Mouse (Mus musculus) neural tube, embryonic 13.5 days (tissue): ENCODE results near the gene Tmprss11a. TPM values are rescaled to one million over a fixed set of nuclear protein-coding genes. Genes with fewer than 3 reads are reported as not detected.

Experiments
- ATAC-seq: fragments of 200-750 bp; cut with Nextera tagmentation; 2 replicates; pipeline ENCODE4 v1.8.0; 2017; ENCODE audit warnings: low read depth, mild to moderate bottlenecking, moderate TSS enrichment, moderate library complexity
- H3K27ac ChIP-seq: fragments of 300-500 bp; sonication (generic); replicated peaks from 2 replicates; pipeline ENCODE4 v1.5.1; 2015; ENCODE audit warnings: moderate library complexity, mild to moderate bottlenecking, inconsistent platforms
- H3K27me3 ChIP-seq: fragments of 300-500 bp; sonication (generic); 2 replicates; pipeline ENCODE4 v1.6.1; 2015; ENCODE audit warnings: mild to moderate bottlenecking, inconsistent platforms
- H3K36me3 ChIP-seq: fragments of 300-500 bp; sonication (generic); 2 replicates; pipeline ENCODE4 v1.6.1; 2015; ENCODE audit warnings: mild to moderate bottlenecking, inconsistent platforms
- H3K4me1 ChIP-seq: fragments of 300-500 bp; sonication (generic); replicated peaks from 2 replicates; pipeline ENCODE4 v1.6.1; 2015; ENCODE audit warnings: inconsistent platforms
- H3K4me2 ChIP-seq: fragments of 300-500 bp; sonication (generic); 2 replicates; pipeline ENCODE4 v1.6.1; 2015; ENCODE audit warnings: inconsistent platforms, mild to moderate bottlenecking, moderate library complexity
- H3K4me3 ChIP-seq: fragments of 300-500 bp; sonication (generic); 2 replicates; pipeline ENCODE4 v1.5.1; 2015; ENCODE audit warnings: mild to moderate bottlenecking, inconsistent platforms
- H3K9ac ChIP-seq: fragments of 300-500 bp; sonication (generic); 2 replicates; pipeline ENCODE4 v1.6.1; 2015; ENCODE audit warnings: moderate library complexity, mild to moderate bottlenecking, inconsistent platforms
- H3K9me3 ChIP-seq: fragments of 300-500 bp; sonication (generic); 2 replicates; pipeline ENCODE4 v1.6.1; 2016; ENCODE audit warnings: inconsistent platforms
- WGBS: fragments of 180-500 bp; shearing (Covaris S2); methylation state at CpG from one replicate; pipeline ENCODE4 v1.1.7; 2015; 5-methylcytosine and 5-hydroxymethylcytosine counted together
- polyA plus RNA-seq: library from polyadenylated mRNA; unstranded; fragments of >200 nt; fragmentation: Nextera tagmentation; extraction: Ambion mirVana; gene quantifications from 2 replicates; pipeline ENCODE4 v1.2.1, GENCODE M21; 2015

Tmprss11a gene
- polyA plus RNA-seq, 1 experiment from 2014 or later = not detected

- no peak for ATAC-seq
- H3K9ac ChIP-seq = no peak overlapping the region
- H3K4me3 ChIP-seq = no peak overlapping the region
- no peaks in the 10 kb centered on the region for H3K36me3 ChIP-seq
- WGBS = 70% methylated on average over 7 of the region's 7 CpGs
- H3K27ac ChIP-seq = no peak overlapping the region
- no peaks in the 10 kb centered on the region for H3K4me1 ChIP-seq
- no peaks in the 10 kb centered on the region for H3K27me3 ChIP-seq
- H3K4me2 ChIP-seq = no peak overlapping the region
- H3K9me3 ChIP-seq = no peaks in the 10 kb centered on the region
Observed at GRCm38 (mm10) chr5:86414280-86414679, 54.5 kb downstream of the Tmprss11a start.

- 39% methylated on average over 3 of the region's 3 CpGs for WGBS
- Histone ChIP-seq H3K36me3 (no peaks in the 10 kb centered on the region), H3K4me1 (no peaks in the 10 kb centered on the region), H3K4me2 (no peak overlapping the region), H3K27ac (no peak overlapping the region), H3K9me3 (no peaks in the 10 kb centered on the region), H3K9ac (no peak overlapping the region), H3K4me3 (no peak overlapping the region), H3K27me3 (no peaks in the 10 kb centered on the region)
- ATAC-seq = no peak
Observed at GRCm38 (mm10) chr5:86410815-86411214, 58.0 kb downstream of the Tmprss11a start.

- H3K4me1 ChIP-seq = no peaks in the 10 kb centered on the region
- H3K9me3 ChIP-seq = no peaks in the 10 kb centered on the region
- H3K36me3 ChIP-seq = no peaks in the 10 kb centered on the region
- no peak overlapping the region for H3K27ac ChIP-seq
- no peak overlapping the region for H3K9ac ChIP-seq
- no peak overlapping the region for H3K4me3 ChIP-seq
- WGBS = 76% methylated on average over 2 of the region's 2 CpGs
- H3K27me3 ChIP-seq = no peaks in the 10 kb centered on the region
- ATAC-seq = no peak
- H3K4me2 ChIP-seq = no peak overlapping the region
Observed at GRCm38 (mm10) chr5:86407941-86408340, 60.8 kb downstream of the Tmprss11a start.

- Histone ChIP-seq H3K9me3 (no peaks in the 10 kb centered on the region), H3K4me2 (no peak overlapping the region), H3K4me1 (no peaks in the 10 kb centered on the region), H3K36me3 (no peaks in the 10 kb centered on the region), H3K27ac (no peak overlapping the region), H3K4me3 (no peak overlapping the region), H3K27me3 (no peaks in the 10 kb centered on the region), H3K9ac (no peak overlapping the region)
- 78% methylated on average over 3 of the region's 3 CpGs for WGBS
- no peak for ATAC-seq
Observed at GRCm38 (mm10) chr5:86407191-86407590, 61.6 kb downstream of the Tmprss11a start.

GRCm38 (mm10) chr5:86373320-86373719 lies 95.5 kb downstream of the Tmprss11a start, which contains the start of gene Tmprss11d:
Gene Tmprss11d (minus strand): TSS chr5:86373420.
- WGBS = 74% methylated on average over 3 of the region's 3 CpGs
- no peaks in the 10 kb centered on the region for H3K9me3 ChIP-seq
- no peaks in the 10 kb centered on the region for H3K27me3 ChIP-seq
- H3K9ac ChIP-seq = no peak within 1 kb of the TSS
- H3K4me1 ChIP-seq = no peaks in the 10 kb centered on the region
- no peak within 1 kb of the TSS for H3K4me2 ChIP-seq
- H3K27ac ChIP-seq = no peak within 1 kb of the TSS
- no peak within 1 kb of the TSS for H3K4me3 ChIP-seq
- ATAC-seq = no peak
- H3K36me3 ChIP-seq = no peaks in the 10 kb centered on the region

Other genes with a start within 250 kb of the Tmprss11a start
- not detected in 2 replicates for gene Tmprss11c, start 179.7 kb downstream of the Tmprss11a start, polyA plus RNA-seq
- gene Tmprss11d, start 95.6 kb downstream of the Tmprss11a start, polyA plus RNA-seq = not detected in 2 replicates
- gene Tmprss11g, start 49.6 kb upstream of the Tmprss11a start, polyA plus RNA-seq = not detected in 2 replicates
- not detected in 2 replicates for gene Tmprss11f, start 163.4 kb upstream of the Tmprss11a start, polyA plus RNA-seq
- gene Tmprss11b, start 207.4 kb upstream of the Tmprss11a start, polyA plus RNA-seq = not detected in 2 replicates